Mouse (Mus musculus) neutrophil, adult 5-6 weeks (primary cell): ENCODE data around the gene Grb14. TPM values are rescaled to one million over a fixed set of nuclear protein-coding genes. Genes with fewer than 3 reads are reported as not detected.

Experiments
- ATAC-seq: fragments of 151-379, 151-347 bp; 2 replicates; pipeline ENCODE4 v1.8.0; 2017; ENCODE audit warnings: mild to moderate bottlenecking, moderate TSS enrichment; ENCODE audit not compliant: insufficient number of reproducible peaks, poor library complexity, low FRiP score, severe bottlenecking; ENCODE audit errors: extremely low read depth
- total RNA-seq: library from RNA; stranded (forward); fragments of 200-1000 nt; gene quantifications from 2 replicates; pipeline ENCODE4 v1.2.3, GENCODE M21; 2017

The Grb14 gene
- total RNA-seq, 1 experiment from 2014 or later, result not detected

GRCm38 (mm10) chr2:64904877-64905276 is 119.9 kb downstream of the Grb14 start:
- ATAC-seq, result no peak

- ATAC-seq, result no peak
Measured at GRCm38 (mm10) chr2:64897844-64898243, 126.9 kb downstream of the Grb14 start.

DNA sequence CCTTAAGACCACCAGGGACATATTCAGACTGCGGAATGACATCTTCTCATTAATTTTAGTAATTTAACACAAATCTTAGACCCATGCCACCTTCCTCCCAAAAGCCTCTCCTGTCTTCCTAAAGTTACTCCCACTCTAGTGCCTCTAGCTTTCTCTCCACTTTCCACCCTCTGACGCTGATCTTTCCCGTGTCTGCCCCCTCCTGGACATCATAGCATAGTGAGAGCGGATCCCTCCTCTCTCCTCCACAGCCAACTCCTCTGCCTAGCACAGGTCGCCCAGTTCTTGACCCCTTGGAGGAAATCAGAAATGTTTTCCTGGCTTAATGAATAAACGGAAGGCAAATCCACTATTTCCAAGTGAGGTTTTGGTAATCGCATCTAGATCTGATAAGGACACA is 131.6 kb downstream of the Grb14 start:
- ATAC-seq, result no peak

- ATAC-seq, result no peak
Measured at GRCm38 (mm10) chr2:64887098-64887757, 137.6 kb downstream of the Grb14 start.

DNA sequence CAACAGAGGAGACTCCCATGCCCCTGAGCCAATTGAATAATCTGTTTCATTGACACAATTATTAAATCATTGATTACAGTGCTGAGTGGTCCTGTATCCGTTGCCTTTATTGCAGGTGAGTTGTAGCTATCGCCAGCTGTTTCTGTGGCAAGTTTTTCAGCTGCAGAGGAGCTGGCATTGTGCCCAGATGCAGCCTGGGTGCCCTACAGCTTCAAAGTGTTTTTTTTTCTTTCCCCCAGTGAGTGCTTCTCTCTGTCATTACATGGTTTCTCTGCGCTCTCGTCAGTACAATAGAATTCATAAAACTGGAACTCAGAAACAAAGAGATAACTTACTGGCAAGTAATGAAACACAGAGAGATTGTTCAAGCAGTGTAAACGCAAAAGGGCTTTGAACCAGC is 139.1 kb downstream of the Grb14 start:
- no peak for ATAC-seq

DNA sequence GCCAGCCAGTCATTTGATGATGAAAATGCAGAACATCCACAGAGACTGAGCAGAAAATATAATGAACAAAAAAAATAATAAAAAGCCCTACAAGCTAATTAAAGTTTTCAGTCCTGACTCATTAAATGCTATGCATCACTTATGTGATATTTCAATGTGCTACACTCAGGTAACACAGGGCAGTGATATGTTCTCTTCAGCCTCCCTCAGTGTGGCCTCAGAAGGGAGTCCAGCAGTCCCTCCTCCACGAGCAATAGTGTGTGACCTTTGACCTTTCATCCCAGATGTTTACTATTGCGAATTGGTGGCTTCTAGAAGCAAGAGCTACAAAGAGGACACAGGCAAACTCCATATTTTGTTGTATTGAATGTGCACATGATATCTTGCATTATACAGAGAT is 146.5 kb downstream of the Grb14 start:
- no peak for ATAC-seq

Other genes starting within 250 kb of the Grb14 start
- gene Cobll1, start 214.4 kb upstream of the Grb14 start, total RNA-seq, result 15.9 and 20.9 TPM in 2 replicates